Mouse (Mus musculus) midbrain, embryonic 13.5 days (tissue): ENCODE data around the gene Gpr137b. TPM values are rescaled to one million over a fixed set of nuclear protein-coding genes. Genes with fewer than 3 reads are reported as not detected.
"Not testable (repeated sequence)": the region's sequence is repeated elsewhere in the genome, so short reads cannot be mapped to it uniquely, and the experiment has no call there.

Source experiments
- ATAC-seq: fragments of 200-750 bp; cut with Nextera tagmentation; 2 replicates; pipeline ENCODE4 v1.8.0; 2017; ENCODE audit warnings: mild to moderate bottlenecking, moderate TSS enrichment, moderate library complexity
- H3K27ac ChIP-seq: fragments of 300-500 bp; sonication (generic); 2 replicates; pipeline ENCODE4 v1.5.1; 2015; ENCODE audit warnings: inconsistent platforms, mild to moderate bottlenecking, moderate library complexity
- H3K27me3 ChIP-seq: fragments of 300-500 bp; sonication (generic); 2 replicates; pipeline ENCODE4 v1.6.1; 2015; ENCODE audit warnings: mild to moderate bottlenecking, inconsistent platforms
- H3K36me3 ChIP-seq: fragments of 300-500 bp; sonication (generic); 2 replicates; pipeline ENCODE4 v1.6.1; 2015; ENCODE audit warnings: mild to moderate bottlenecking, inconsistent platforms
- H3K4me1 ChIP-seq: fragments of 300-500 bp; sonication (generic); replicated peaks from 2 replicates; pipeline ENCODE4 v1.6.1; 2015; ENCODE audit warnings: inconsistent platforms
- H3K4me2 ChIP-seq: fragments of 300-500 bp; sonication (generic); replicated peaks from 2 replicates; pipeline ENCODE4 v1.6.1; 2015; ENCODE audit warnings: moderate library complexity, mild to moderate bottlenecking, inconsistent platforms
- H3K4me3 ChIP-seq: fragments of 300-500 bp; sonication (generic); replicated peaks from 2 replicates; pipeline ENCODE4 v1.5.1; 2015; ENCODE audit warnings: mild to moderate bottlenecking, inconsistent platforms
- H3K9ac ChIP-seq: fragments of 300-500 bp; sonication (generic); replicated peaks from 2 replicates; pipeline ENCODE4 v1.6.1; 2015; ENCODE audit warnings: mild to moderate bottlenecking, inconsistent platforms
- H3K9me3 ChIP-seq: fragments of 300-500 bp; sonication (generic); 2 replicates; pipeline ENCODE4 v1.6.1; 2016; ENCODE audit warnings: mild to moderate bottlenecking, inconsistent platforms
- WGBS: fragments of 180-500 bp; shearing (Covaris S2); methylation state at CpG from one replicate; pipeline ENCODE4 v1.1.7; 2015; 5-methylcytosine and 5-hydroxymethylcytosine counted together
- polyA plus RNA-seq: library from polyadenylated mRNA; unstranded; fragments of >200 nt; fragmentation: Nextera tagmentation; extraction: Ambion mirVana; gene quantifications from 2 replicates; pipeline ENCODE4 v1.2.1, GENCODE M21; 2015

Gpr137b gene
- polyA plus RNA-seq, 1 experiment from 2014 or later, result 31.7 TPM

- not testable (repeated sequence) for H3K9ac ChIP-seq, H3K27me3 ChIP-seq, H3K4me3 ChIP-seq, H3K4me1 ChIP-seq, H3K27ac ChIP-seq, H3K9me3 ChIP-seq, H3K4me2 ChIP-seq, ATAC-seq
- WGBS, result 93% methylated on average over 7 of the region's 7 CpGs
- peaks cover 37% of the 10 kb centered on the region for H3K36me3 ChIP-seq
Observed at GRCm38 (mm10) chr13:13358602-13359001, 35.2 kb downstream of the Gpr137b start.

- H3K27ac ChIP-seq, H3K4me3 ChIP-seq, H3K4me2 ChIP-seq, ATAC-seq, H3K27me3 ChIP-seq, H3K9ac ChIP-seq, H3K9me3 ChIP-seq, H3K4me1 ChIP-seq: not testable (repeated sequence)
- peaks cover 32% of the 10 kb centered on the region for H3K36me3 ChIP-seq
- WGBS, result 87% methylated on average over 8 of the region's 8 CpGs
Observed at GRCm38 (mm10) chr13:13358097-13358496, 35.7 kb downstream of the Gpr137b start.

GRCm38 (mm10) chr13:13352113-13352512, 41.7 kb downstream of the Gpr137b start:
- H3K9me3 ChIP-seq, ATAC-seq, H3K9ac ChIP-seq, H3K36me3 ChIP-seq, H3K4me1 ChIP-seq, H3K4me2 ChIP-seq, H3K27ac ChIP-seq, H3K4me3 ChIP-seq, H3K27me3 ChIP-seq: not testable (repeated sequence)
- 83% methylated on average over 4 of the region's 4 CpGs for WGBS

- H3K4me2 ChIP-seq, result not testable (repeated sequence)
- WGBS, result 89% methylated on average over 7 of the region's 7 CpGs
Observed at GRCm38 (mm10) chr13:13350681-13351080, 43.1 kb downstream of the Gpr137b start.

GRCm38 (mm10) chr13:13349288-13349687, 44.5 kb downstream of the Gpr137b start:
- H3K27ac ChIP-seq, result no peak overlapping the region
- no peaks in the 10 kb centered on the region for H3K36me3 ChIP-seq
- H3K4me2 ChIP-seq, result no peak overlapping the region
- no peak for ATAC-seq
- no peaks in the 10 kb centered on the region for H3K4me1 ChIP-seq
- no peak overlapping the region for H3K4me3 ChIP-seq
- H3K27me3 ChIP-seq, result no peaks in the 10 kb centered on the region
- H3K9ac ChIP-seq, result no peak overlapping the region
- H3K9me3 ChIP-seq, result no peaks in the 10 kb centered on the region
- 71% methylated on average over 4 of the region's 4 CpGs for WGBS

More at GRCm38 (mm10) chr13:13350681-13351080, 43.1 kb downstream of the Gpr137b start:
- not testable (repeated sequence) for H3K36me3 ChIP-seq, H3K9me3 ChIP-seq, ATAC-seq, H3K9ac ChIP-seq, H3K27me3 ChIP-seq, H3K4me1 ChIP-seq, H3K4me3 ChIP-seq, H3K27ac ChIP-seq

- WGBS, result 49% methylated on average over 12 of the region's 12 CpGs
- not testable (repeated sequence) for ATAC-seq, H3K27ac ChIP-seq, H3K4me1 ChIP-seq, H3K27me3 ChIP-seq, H3K9me3 ChIP-seq, H3K36me3 ChIP-seq, H3K4me3 ChIP-seq, H3K4me2 ChIP-seq, H3K9ac ChIP-seq
Observed at GRCm38 (mm10) chr13:13347634-13348412, 46.0 kb downstream of the Gpr137b start.

- H3K9me3 ChIP-seq, ATAC-seq, H3K36me3 ChIP-seq, H3K4me1 ChIP-seq, H3K4me3 ChIP-seq, H3K9ac ChIP-seq, H3K4me2 ChIP-seq, H3K27me3 ChIP-seq, H3K27ac ChIP-seq: not testable (repeated sequence)
- 91% methylated on average over 8 of the region's 8 CpGs for WGBS
Observed at GRCm38 (mm10) chr13:13337361-13337760, 56.5 kb downstream of the Gpr137b start.

GRCm38 (mm10) chr13:13328876-13329275, 64.9 kb downstream of the Gpr137b start:
- Histone ChIP-seq H3K36me3 (no peaks in the 10 kb centered on the region), H3K4me2 (no peak overlapping the region), H3K9me3 (no peaks in the 10 kb centered on the region), H3K4me1 (no peaks in the 10 kb centered on the region), H3K9ac (no peak overlapping the region), H3K27ac (no peak overlapping the region), H3K27me3 (no peaks in the 10 kb centered on the region), H3K4me3 (no peak overlapping the region)
- WGBS, result 0% methylated on average over 2 of the region's 2 CpGs
- ATAC-seq, result no peak

Other genes starting within 250 kb of the Gpr137b start
- gene Prl2c5, start 211.3 kb downstream of the Gpr137b start, polyA plus RNA-seq, result not detected in 2 replicates
- gene Nid1, start 43.5 kb upstream of the Gpr137b start, polyA plus RNA-seq, result 27.9 and 29.9 TPM in 2 replicates
- 4.5 and 4.8 TPM in 2 replicates for gene Lyst, start 196.4 kb upstream of the Gpr137b start, polyA plus RNA-seq